Mouse (Mus musculus): Measurements from ENCODE around the gene Abca8a.

GRCm38 (mm10) chr11:110111137-110111536 lies 15.4 kb upstream of the Abca8a start:
- TF ChIP-seq CTCF (IDR thresholded peaks at IDR 0.05; ENCODE audit: insufficient read depth, low read depth, low read length) (no peak), POLR2A (IDR thresholded peaks at IDR 0.05; ENCODE audit: insufficient read depth, low read depth, low read length) (no peak)

Data from olfactory bulb, adult 2 months (tissue).